Mouse (Mus musculus): ENCODE results near the gene Dnah2. TPM values are rescaled to one million over a fixed set of nuclear protein-coding genes. Genes with fewer than 3 reads are reported as not detected.

The Dnah2 gene
- total and polyA plus RNA-seq, 3 experiments, result under 0.01 to 0.03 TPM; not detected in 1

GRCm38 (mm10) chr11:69430631-69431030, 118.3 kb downstream of the Dnah2 start:
- dilution Hi-C loops (cut with MboI; ENCODE audit: extremely low pct_ligation_motif_present, extremely low pct_unique_long_range_greater_than_20kb, low sequenced_read_pairs), result no loop called here
- H3K9ac ChIP-seq (ENCODE audit: insufficient read depth, low read depth), result no peak overlapping the region

GRCm38 (mm10) chr11:69429313-69429712, 119.6 kb downstream of the Dnah2 start:
- no peaks in the 10 kb centered on the region for H3K79me2 ChIP-seq (replicated peaks; ENCODE audit: control insufficient read depth, extremely low read depth, insufficient read depth, poor library complexity, severe bottlenecking)
- in situ Hi-C loops (cut with MboI; ENCODE audit: low pct_ligation_motif_present, low pct_unique_long_range_greater_than_20kb, low sequenced_read_pairs), result no loop called here
- peaks cover 6 to 18% of the 10 kb centered on the region in 2 experiments for H3K4me1 ChIP-seq (ENCODE audit: control insufficient read depth in 1 of 2, insufficient read depth in 2 of 2)
- DNase-seq (ENCODE audit: extremely low read depth), result no peak
- peaks cover 45% of the 10 kb centered on the region for H3K27me3 ChIP-seq (replicated peaks)
- H3K27ac ChIP-seq (ENCODE audit: insufficient read depth, low read depth), result no peak overlapping the region
- no peak overlapping the region for H3K4me3 ChIP-seq (replicated peaks in 1 of 3; ENCODE audit: low read depth in 2 of 3, low read length in 2 of 3, poor library complexity in 1 of 3)
- dilution Hi-C loops (cut with MboI; ENCODE audit: extremely low pct_ligation_motif_present, extremely low pct_unique_long_range_greater_than_20kb, low sequenced_read_pairs), result no loop called here
- H3K9me3 ChIP-seq (replicated peaks; ENCODE audit: low read length), result no peaks in the 10 kb centered on the region
- H3K9ac ChIP-seq (ENCODE audit: insufficient read depth, low read depth), result no peak overlapping the region
- TF ChIP-seq TBP (conservative IDR thresholded peaks at IDR 0.05; ENCODE audit: low read depth, low read length) (no peak), NELFE (IDR thresholded peaks at IDR 0.05; ENCODE audit: low read depth, low read length) (no peak), GABPA (IDR thresholded peaks at IDR 0.05; ENCODE audit: insufficient replicate concordance, low read depth, low read length) (no peak), JUND (conservative IDR thresholded peaks at IDR 0.05; ENCODE audit: low read depth, low read length) (no peak)
- H3K36me3 ChIP-seq (replicated peaks in 1 of 2; ENCODE audit: control insufficient read depth in 1 of 2, insufficient read depth in 1 of 2, low read length in 1 of 2), result no peaks in the 10 kb centered on the region
- no peak overlapping the region for H3K4me2 ChIP-seq (ENCODE audit: insufficient read depth, low read depth, poor library complexity, severe bottlenecking)

More at GRCm38 (mm10) chr11:69430631-69431030, 118.3 kb downstream of the Dnah2 start:
- Histone ChIP-seq H3K36me3 (replicated peaks in 1 of 2; ENCODE audit: control insufficient read depth in 1 of 2, insufficient read depth in 1 of 2, low read length in 1 of 2) (no peaks in the 10 kb centered on the region), H3K27me3 (replicated peaks) (peaks cover 47% of the 10 kb centered on the region), H3K4me3 (replicated peaks in 1 of 3; ENCODE audit: low read depth in 2 of 3, low read length in 2 of 3, poor library complexity in 1 of 3) (no peak overlapping the region), H3K4me2 (ENCODE audit: insufficient read depth, low read depth, poor library complexity, severe bottlenecking) (no peak overlapping the region), H3K79me2 (replicated peaks; ENCODE audit: control insufficient read depth, extremely low read depth, insufficient read depth, poor library complexity, severe bottlenecking) (no peaks in the 10 kb centered on the region), H3K4me1 (ENCODE audit: control insufficient read depth in 1 of 2, insufficient read depth in 2 of 2) (peaks cover 6 to 18% of the 10 kb centered on the region in 2 experiments), H3K9me3 (replicated peaks; ENCODE audit: low read length) (no peaks in the 10 kb centered on the region), H3K27ac (ENCODE audit: insufficient read depth, low read depth) (no peak overlapping the region)
- TF ChIP-seq POLR2AphosphoS2 (IDR thresholded peaks at IDR 0.05; ENCODE audit: low read depth, low read length), result no peak
- no peak for TF ChIP-seq CHD1 (IDR thresholded peaks at IDR 0.05; ENCODE audit: low read depth, low read length)
- TF ChIP-seq NELFE (IDR thresholded peaks at IDR 0.05; ENCODE audit: low read depth, low read length), result no peak
- no peak for TF ChIP-seq ZNF384 (IDR thresholded peaks at IDR 0.05; ENCODE audit: low read depth, low read length)
- TF ChIP-seq UBTF (IDR thresholded peaks at IDR 0.05; ENCODE audit: low read depth, low read length), result no peak
- TF ChIP-seq PAX5 (IDR thresholded peaks at IDR 0.05; ENCODE audit: low read length), result no peak
- no peak for TF ChIP-seq GABPA (IDR thresholded peaks at IDR 0.05; ENCODE audit: insufficient replicate concordance, low read depth, low read length)
- no peak for TF ChIP-seq E2F4 (IDR thresholded peaks at IDR 0.05; ENCODE audit: insufficient replicate concordance, low read depth, low read length)
- TF ChIP-seq MXI1 (IDR thresholded peaks at IDR 0.05; ENCODE audit: low read depth, low read length), result no peak
- TF ChIP-seq USF2 (conservative IDR thresholded peaks at IDR 0.05; ENCODE audit: low read depth, low read length), result no peak
- TF ChIP-seq MAX (IDR thresholded peaks at IDR 0.05; ENCODE audit: low read length), result no peak
- TF ChIP-seq MEF2A (IDR thresholded peaks at IDR 0.05; ENCODE audit: borderline replicate concordance, low read depth, low read length), result no peak
- no peak for TF ChIP-seq BHLHE40 (IDR thresholded peaks at IDR 0.05; ENCODE audit: low read depth, low read length)
- TF ChIP-seq ELF1 (IDR thresholded peaks at IDR 0.05; ENCODE audit: low read depth, low read length), result no peak
- TF ChIP-seq JUN (IDR thresholded peaks at IDR 0.05; ENCODE audit: insufficient read depth, low read depth, low read length), result no peak
- no peak for TF ChIP-seq MYC (IDR thresholded peaks at IDR 0.05; ENCODE audit: low read depth, low read length)
- no peak for TF ChIP-seq SIN3A (IDR thresholded peaks at IDR 0.05; ENCODE audit: low read length)
- TF ChIP-seq IRF4 (IDR thresholded peaks at IDR 0.05; ENCODE audit: low read depth, low read length), result no peak
- TF ChIP-seq KAT2A (IDR thresholded peaks at IDR 0.05; ENCODE audit: insufficient replicate concordance, low read length), result no peak
- no peak for TF ChIP-seq POLR2A (IDR thresholded peaks at IDR 0.05; ENCODE audit: low read depth, low read length)
- in situ Hi-C loops (cut with MboI; ENCODE audit: low pct_ligation_motif_present, low pct_unique_long_range_greater_than_20kb, low sequenced_read_pairs), result loop anchor here (5.0 kb wide), 1 partner anchor 33 kb away; the partner anchor contains the start of genes Cyb5d1, Naa38 and Tmem88
- no peak for DNase-seq (ENCODE audit: extremely low read depth)
